Mouse (Mus musculus) retina, embryonic 14.5 days (tissue): ENCODE data around the gene Napa.

ENCODE experiments used
- DNase-seq: peaks from one replicate; pipeline ENCODE4 v3.0.0-alpha.2; 2015; ENCODE audit warnings: low spot score

The Napa gene

GRCm38 (mm10) chr7:16132926-16133325 lies 34.7 kb downstream of the Napa start:
- DNase-seq = no peak

DNA sequence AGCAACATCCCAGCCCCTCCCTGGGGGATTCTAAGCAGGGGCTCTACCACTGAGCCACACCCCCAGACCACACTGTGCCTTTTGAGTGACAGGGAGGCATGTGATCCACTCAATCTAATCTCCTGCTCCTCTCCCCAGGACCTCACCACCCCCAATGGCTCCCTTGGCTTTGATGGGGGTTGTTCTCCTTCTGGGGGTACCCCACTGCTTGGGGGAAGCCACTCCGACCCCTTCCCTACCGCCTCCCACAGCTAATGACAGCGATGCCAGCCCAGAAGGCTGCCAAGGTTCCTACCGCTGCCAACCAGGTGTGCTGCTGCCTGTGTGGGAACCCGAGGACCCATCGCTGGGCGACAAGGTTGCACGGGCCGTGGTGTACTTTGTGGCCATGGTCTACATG lies 35.4 kb downstream of the Napa start:
- DNase-seq = no peak

DNA sequence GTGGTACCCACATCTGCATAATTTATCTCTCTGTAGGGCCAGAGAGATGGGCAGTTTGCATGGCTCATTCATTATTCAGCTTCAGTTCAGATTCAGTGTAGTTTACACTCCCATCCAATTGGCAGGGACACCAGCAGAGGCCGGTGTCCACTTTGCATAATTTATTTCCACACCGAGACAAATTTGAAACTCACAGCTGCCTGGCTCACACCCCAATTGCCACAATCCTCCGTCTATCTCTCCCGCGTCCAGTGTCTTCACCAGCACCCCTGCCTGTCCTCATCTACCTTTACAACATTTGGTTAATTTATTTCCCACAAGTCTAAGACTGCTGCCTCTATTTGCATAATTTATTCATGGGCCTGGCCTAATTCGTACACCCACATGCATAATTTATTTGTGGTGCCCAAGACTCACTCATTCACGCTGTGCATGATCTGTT lies 36.7 kb downstream of the Napa start:
- DNase-seq = peak; percentile 34

GRCm38 (mm10) chr7:16146489-16147410 lies 48.5 kb downstream of the Napa start:
- DNase-seq = no peak

GRCm38 (mm10) chr7:16147643-16148042 lies 49.4 kb downstream of the Napa start:
- peak; percentile 74 for DNase-seq

DNA sequence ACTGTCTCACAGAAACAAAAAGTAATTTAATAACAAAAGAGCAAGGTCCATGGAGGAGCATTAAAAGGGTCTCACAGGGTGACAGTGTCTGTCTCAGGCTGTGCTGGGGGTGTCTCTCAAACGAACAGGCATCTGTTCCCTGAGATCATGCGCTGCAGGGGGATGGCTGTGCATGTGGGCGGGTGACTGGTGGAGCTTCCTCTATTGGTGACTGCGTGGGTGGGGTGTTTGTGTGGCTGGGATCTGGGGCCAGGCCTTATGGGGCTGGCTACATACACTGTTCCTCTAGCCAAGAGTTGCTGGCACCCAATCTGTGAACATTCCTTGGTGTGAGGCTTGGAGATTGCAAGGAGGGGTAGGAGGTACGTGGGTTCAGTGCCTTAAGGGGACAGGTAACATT lies 51.0 kb downstream of the Napa start:
- DNase-seq = no peak

DNA sequence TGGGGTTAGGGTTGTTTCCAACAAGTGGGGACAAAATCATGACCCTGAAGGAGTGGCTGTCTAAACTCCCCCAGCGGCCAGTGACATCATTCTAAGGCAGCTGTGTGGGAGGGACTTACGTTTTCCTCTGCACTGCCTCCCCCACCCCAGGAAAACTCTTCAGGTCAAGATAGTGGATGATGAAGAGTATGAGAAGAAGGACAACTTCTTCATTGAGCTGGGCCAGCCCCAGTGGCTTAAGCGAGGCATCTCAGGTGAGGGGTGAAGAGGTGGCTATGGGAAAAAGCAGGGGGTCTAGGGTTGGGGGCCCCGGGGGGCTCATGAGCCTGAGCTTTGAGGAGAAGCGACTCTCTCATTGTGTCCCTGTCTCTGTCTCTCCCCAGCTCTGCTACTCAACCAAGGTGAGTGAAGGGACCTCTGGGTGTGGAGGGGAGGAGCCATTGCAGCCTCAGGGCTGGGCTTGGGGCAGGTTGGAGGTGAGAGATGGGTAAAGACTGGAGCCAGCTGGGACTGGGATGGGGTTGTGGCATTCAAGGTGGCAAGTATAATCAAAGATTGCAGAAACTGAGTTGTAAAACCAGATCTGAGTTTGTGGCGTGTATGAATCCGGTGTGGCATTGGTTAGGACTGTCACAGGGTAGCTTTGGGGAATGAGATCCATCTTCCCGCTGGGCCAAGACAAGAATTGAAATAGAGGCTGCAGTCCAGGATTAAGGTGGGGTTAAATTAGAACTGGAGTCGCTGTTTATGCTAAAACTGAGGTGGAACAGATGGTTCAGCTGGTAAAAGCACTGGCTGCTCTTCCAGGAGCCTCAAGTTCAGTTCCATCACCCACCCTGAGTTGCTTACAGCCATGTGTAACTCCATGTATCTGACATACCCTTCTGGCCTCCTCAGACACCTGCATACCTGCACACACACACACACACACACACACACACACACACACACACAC lies 52.2 kb downstream of the Napa start:
- no peak for DNase-seq

DNA sequence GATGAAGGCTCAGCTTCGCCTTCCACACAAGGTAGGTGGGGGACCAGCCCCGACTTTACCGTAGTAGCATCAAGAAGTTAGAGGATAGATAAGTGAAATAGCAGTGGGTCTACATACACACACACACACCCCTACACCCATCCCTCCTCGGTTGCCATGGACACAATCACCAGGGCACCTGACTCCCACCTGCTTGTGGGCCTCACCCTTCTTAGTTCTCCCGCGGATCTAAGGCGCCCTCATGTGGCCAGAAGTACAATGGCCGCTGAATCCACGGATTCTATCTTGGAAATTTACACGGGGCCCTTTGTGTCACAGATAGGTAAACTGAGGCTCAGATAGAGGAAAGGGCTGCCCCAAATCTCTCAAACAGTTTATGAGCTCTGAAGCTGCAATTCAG lies 55.3 kb downstream of the Napa start:
- DNase-seq = peak; percentile 77

DNA sequence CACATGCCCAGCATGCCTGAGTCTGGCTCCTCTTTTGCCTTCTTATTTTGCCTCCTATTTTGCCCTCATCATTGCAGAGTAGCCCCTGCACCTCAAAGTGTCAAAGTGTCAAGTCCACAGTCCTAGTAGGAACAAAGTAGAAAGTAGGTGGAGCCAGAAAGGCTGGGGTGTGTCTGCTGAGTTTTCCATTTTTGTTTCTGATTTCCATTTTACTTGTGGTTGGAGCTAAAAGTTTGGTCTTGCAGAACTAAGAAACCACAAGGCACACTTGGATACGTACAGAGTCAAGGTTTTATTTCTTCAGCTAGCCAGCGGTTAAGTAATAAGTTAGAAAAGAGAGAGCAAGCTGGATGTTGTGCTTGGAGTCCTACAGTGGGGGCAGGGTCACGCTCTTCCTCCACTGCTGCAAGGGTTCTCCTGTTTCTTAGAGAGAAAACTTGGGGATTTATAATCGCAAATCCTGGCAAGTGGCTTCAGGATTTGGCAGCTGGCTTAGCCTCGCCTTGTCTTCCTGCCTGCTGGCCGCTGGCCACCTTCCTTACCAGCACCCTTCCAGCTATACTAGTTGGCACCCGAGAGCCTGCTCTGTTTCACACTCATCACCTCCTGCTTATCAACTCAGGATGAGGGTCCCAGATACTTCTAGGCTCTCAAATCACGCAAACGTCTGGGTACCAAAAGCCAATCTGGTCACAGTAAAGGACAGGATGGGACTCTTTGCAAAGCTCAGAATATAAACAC lies 57.0 kb downstream of the Napa start:
- no peak for DNase-seq

GRCm38 (mm10) chr7:16156105-16156714 lies 58.0 kb downstream of the Napa start:
- no peak for DNase-seq

DNA sequence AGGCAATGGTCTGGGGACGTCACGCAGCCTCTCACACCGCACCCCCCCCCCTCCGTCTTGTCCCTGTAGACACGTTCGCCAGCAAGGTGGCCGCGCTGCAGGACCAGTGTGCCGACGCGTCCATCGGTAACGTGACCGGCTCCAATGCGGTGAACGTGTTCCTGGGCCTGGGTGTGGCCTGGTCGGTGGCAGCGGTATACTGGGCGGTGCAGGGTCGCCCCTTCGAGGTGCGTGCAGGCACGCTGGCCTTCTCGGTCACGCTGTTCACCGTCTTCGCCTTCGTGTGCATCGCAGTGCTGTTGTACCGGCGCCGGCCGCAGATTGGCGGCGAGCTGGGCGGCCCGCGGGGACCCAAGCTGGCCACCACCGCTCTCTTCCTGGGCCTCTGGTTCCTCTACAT lies 60.5 kb downstream of the Napa start:
- DNase-seq = no peak

GRCm38 (mm10) chr7:16160702-16161101 lies 62.4 kb downstream of the Napa start:
- DNase-seq = no peak

DNA sequence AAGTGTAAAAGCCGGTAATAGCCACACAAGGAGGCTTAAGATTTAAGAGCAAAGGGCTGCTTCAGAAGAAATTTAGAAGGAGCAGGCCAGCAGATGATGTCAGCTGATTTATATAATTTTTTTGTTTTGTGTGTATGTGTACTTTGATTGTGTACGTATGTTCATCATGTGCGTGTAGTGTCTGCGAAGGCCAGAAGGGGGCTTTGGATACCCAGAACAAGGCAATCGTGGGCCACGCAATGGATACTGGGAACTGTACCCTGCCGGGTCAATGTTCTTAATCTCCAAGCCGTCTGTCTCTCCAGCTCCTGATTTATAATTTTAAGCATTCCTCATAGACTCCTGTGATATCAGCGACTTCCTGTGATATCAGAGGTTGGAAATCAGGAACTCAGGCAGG lies 63.0 kb downstream of the Napa start:
- no peak for DNase-seq

- DNase-seq = no peak
Observed at GRCm38 (mm10) chr7:16162036-16162435, 63.8 kb downstream of the Napa start.
